Mouse (Mus musculus): ENCODE measurements at regions not wholly inside any gene's neighbourhood (a gene's known extent, or its start where the extent isn't known, plus 50 kb on each side); places are given as distances from the start of the nearest gene placed in this dataset.

- H3K9ac ChIP-seq (ENCODE audit: control insufficient read depth, low read depth, low read length, poor library complexity, severe bottlenecking): no peak overlapping the region
- H3K27me3 ChIP-seq (ENCODE audit: control insufficient read depth in 1 of 2, insufficient read depth in 2 of 2, low read length in 2 of 2): no peaks in the 10 kb centered on the region
- DNase-seq (ENCODE audit: low read depth, low spot score): no peak
- no peak overlapping the region for H3K27ac ChIP-seq (ENCODE audit: control insufficient read depth, low read depth, low read length)
- no peaks in the 10 kb centered on the region for H3K36me3 ChIP-seq (ENCODE audit: control insufficient read depth in 1 of 2, insufficient read depth in 2 of 2, low read length in 2 of 2)
- no peaks in the 10 kb centered on the region for H3K4me1 ChIP-seq (ENCODE audit: control insufficient read depth in 1 of 2, insufficient read depth in 2 of 2, low read length in 2 of 2)
- no peaks in the 10 kb centered on the region for H3K79me2 ChIP-seq (ENCODE audit: control insufficient read depth, insufficient read depth, low read length, poor library complexity)
- no peak overlapping the region for H3K4me3 ChIP-seq (ENCODE audit: control insufficient read depth in 1 of 2, insufficient read depth in 1 of 2, low read depth in 2 of 2, low read length in 2 of 2)
- no peak for TF ChIP-seq TBP (IDR thresholded peaks at IDR 0.05; ENCODE audit: low read depth, low read length)
- no peak for TF ChIP-seq RAD21 (IDR thresholded peaks at IDR 0.05; ENCODE audit: low read depth, low read length)
- TF ChIP-seq ZMIZ1 (IDR thresholded peaks at IDR 0.05; ENCODE audit: low read depth, low read length): no peak
- no peak for TF ChIP-seq ZC3H11A (IDR thresholded peaks at IDR 0.05; ENCODE audit: low read depth, low read length)
- TF ChIP-seq MXI1 (IDR thresholded peaks at IDR 0.05; ENCODE audit: low read depth, low read length): no peak
- TF ChIP-seq USF1 (IDR thresholded peaks at IDR 0.05; ENCODE audit: low read depth, low read length): no peak
- TF ChIP-seq NELFE (IDR thresholded peaks at IDR 0.05; ENCODE audit: low read depth, low read length): no peak
- TF ChIP-seq RCOR1 (IDR thresholded peaks at IDR 0.05; ENCODE audit: low read depth, low read length): no peak
- no peaks in the 10 kb centered on the region for H3K9me3 ChIP-seq (replicated peaks; ENCODE audit: insufficient read depth, low read length)
These were observed 66.8 kb upstream of the St8sia2 start for GRCm38 (mm10) chr7:74080079-74080845.

GRCm38 (mm10) chr7:74072632-74073031 lies 59.1 kb upstream of the St8sia2 start:
- Histone ChIP-seq H3K9me3 (replicated peaks; ENCODE audit: insufficient read depth, low read length) (no peaks in the 10 kb centered on the region), H3K27ac (ENCODE audit: control insufficient read depth, low read depth, low read length) (no peak overlapping the region), H3K9ac (ENCODE audit: control insufficient read depth, low read depth, low read length, poor library complexity, severe bottlenecking) (no peak overlapping the region), H3K4me3 (ENCODE audit: control insufficient read depth in 1 of 2, insufficient read depth in 1 of 2, low read depth in 2 of 2, low read length in 2 of 2) (no peak overlapping the region), H3K36me3 (ENCODE audit: control insufficient read depth in 1 of 2, insufficient read depth in 2 of 2, low read length in 2 of 2) (no peaks in the 10 kb centered on the region), H3K79me2 (ENCODE audit: control insufficient read depth, insufficient read depth, low read length, poor library complexity) (no peaks in the 10 kb centered on the region), H3K27me3 (ENCODE audit: control insufficient read depth in 1 of 2, insufficient read depth in 2 of 2, low read length in 2 of 2) (no peaks in the 10 kb centered on the region), H3K4me1 (ENCODE audit: control insufficient read depth in 1 of 2, insufficient read depth in 2 of 2, low read length in 2 of 2) (no peaks in the 10 kb centered on the region)
- no peak for TF ChIP-seq CTCF (IDR thresholded peaks at IDR 0.05 in 2 of 3, conservative IDR thresholded peaks at IDR 0.05 in 1 of 3; ENCODE audit: control insufficient read depth in 1 of 3, insufficient read depth in 1 of 3, low read depth in 2 of 3, low read length in 3 of 3, poor library complexity in 1 of 3, severe bottlenecking in 1 of 3)
- no peak for TF ChIP-seq POLR2A (IDR thresholded peaks at IDR 0.05; ENCODE audit: control insufficient read depth in 1 of 2, insufficient read depth in 1 of 2, low read depth in 1 of 2, low read length in 2 of 2, poor library complexity in 1 of 2)
- TF ChIP-seq USF2 (IDR thresholded peaks at IDR 0.05; ENCODE audit: borderline replicate concordance in 1 of 2, insufficient read depth in 1 of 2, low read depth in 1 of 2, low read length in 2 of 2): no peak
- no peak for TF ChIP-seq USF1 (IDR thresholded peaks at IDR 0.05; ENCODE audit: low read depth, low read length)
- TF ChIP-seq CHD2 (IDR thresholded peaks at IDR 0.05; ENCODE audit: low read length): no peak
- TF ChIP-seq SMC3 (IDR thresholded peaks at IDR 0.05; ENCODE audit: low read depth, low read length): no peak
- TF ChIP-seq MAZ (IDR thresholded peaks at IDR 0.05; ENCODE audit: low read depth, low read length): no peak
- TF ChIP-seq EP300 (IDR thresholded peaks at IDR 0.05; ENCODE audit: low read depth in 1 of 2, low read length in 2 of 2): no peak
- no peak for TF ChIP-seq MAX (IDR thresholded peaks at IDR 0.05; ENCODE audit: low read length)
- DNase-seq (ENCODE audit: low read depth, low spot score): no peak
